Mouse (Mus musculus): ENCODE results near the gene Pon1. TPM values are rescaled to one million over a fixed set of nuclear protein-coding genes. Genes with fewer than 3 reads are reported as not detected.

Gene Pon1
- polyA plus RNA-seq, 1 experiment from 2014 or later: not detected

DNA sequence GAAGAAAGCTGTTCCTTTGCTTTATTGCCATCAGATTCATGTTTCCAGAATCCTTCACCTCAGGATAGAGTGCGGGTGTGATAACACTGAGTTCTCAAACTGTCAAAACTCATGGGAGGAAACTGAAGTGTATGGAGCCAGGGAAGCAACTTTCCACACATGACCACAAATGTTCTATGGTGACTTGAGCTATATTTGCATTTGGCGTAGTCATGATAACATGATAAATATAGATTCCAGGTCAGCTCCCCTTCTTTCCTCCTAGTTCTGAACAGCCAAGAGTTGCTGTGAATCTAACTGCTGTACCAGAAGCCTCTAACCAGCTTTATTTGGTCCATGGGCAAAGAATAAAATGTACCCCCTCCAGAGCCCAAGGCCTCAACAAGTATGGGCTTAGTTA lies 41.6 kb downstream of the Pon1 start:
- 90% methylated on average over 2 of the region's 2 CpGs for WGBS
- Histone ChIP-seq H3K9ac (no peak overlapping the region), H3K36me3 (ENCODE audit: poor library complexity, severe bottlenecking) (peaks cover 7% of the 10 kb centered on the region; the same call in 1 of the 2 replicates), H3K4me1 (peaks cover 10% of the 10 kb centered on the region; the same call in 1 of the 2 replicates), H3K27ac (no peak overlapping the region), H3K4me3 (no peak overlapping the region), H3K4me2 (no peak overlapping the region), H3K27me3 (no peaks in the 10 kb centered on the region), H3K9me3 (replicated peaks) (no peaks in the 10 kb centered on the region)
- no peak for ATAC-seq

DNA sequence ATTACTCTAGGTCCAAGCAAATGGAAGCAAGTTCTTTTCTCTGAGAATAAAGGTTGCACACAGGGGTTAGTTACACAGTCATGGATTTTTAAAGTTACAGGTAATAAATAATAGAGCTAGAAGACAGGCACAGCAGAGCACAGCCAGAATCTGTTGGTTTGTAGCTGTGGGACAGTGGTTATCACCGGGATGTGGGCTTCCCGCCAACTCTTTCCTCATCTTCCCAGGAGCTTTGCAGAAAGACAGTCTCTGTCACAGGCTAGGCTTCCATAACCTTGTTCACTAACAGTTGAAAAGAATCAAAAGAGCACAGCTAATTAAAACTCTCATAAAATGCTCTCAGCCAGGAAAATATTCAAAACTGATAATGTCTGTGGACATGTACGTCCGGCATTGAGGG lies 42.6 kb downstream of the Pon1 start:
- Histone ChIP-seq H3K9me3 (replicated peaks) (no peaks in the 10 kb centered on the region), H3K4me2 (no peak overlapping the region), H3K4me3 (no peak overlapping the region), H3K4me1 (peaks cover 10% of the 10 kb centered on the region; the same call in 1 of the 2 replicates), H3K27me3 (no peaks in the 10 kb centered on the region), H3K27ac (no peak overlapping the region), H3K9ac (no peak overlapping the region), H3K36me3 (ENCODE audit: poor library complexity, severe bottlenecking) (peaks cover 7% of the 10 kb centered on the region; the same call in 1 of the 2 replicates)
- WGBS: 52% methylated on average over 4 of the region's 4 CpGs
- 0 out of 2 replicates have a peak, but pooled peaks have one; percentile 20 for ATAC-seq

DNA sequence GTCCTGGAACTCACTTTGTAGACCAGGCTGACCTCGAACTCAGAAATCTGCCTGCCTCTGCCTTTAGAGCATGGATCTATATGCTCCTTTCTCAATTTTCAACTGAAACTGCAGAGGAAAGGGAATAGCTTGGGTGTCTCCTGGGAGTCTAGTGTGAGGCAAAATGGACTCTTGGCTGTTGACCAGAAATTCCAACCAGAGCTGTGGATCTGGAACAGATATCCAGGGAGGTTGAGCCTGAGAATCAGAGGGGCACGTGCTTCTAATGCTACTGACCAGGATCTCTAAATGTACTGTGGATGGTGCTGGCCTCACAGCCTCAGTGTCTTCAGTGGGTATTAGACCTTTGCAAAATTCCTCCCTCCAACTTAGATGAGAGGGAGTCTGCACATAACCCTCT lies 43.8 kb downstream of the Pon1 start:
- 91% methylated on average over 2 of the region's 2 CpGs for WGBS
- H3K36me3 ChIP-seq (ENCODE audit: poor library complexity, severe bottlenecking): peaks cover 5% of the 10 kb centered on the region; the same call in 1 of the 2 replicates

DNA sequence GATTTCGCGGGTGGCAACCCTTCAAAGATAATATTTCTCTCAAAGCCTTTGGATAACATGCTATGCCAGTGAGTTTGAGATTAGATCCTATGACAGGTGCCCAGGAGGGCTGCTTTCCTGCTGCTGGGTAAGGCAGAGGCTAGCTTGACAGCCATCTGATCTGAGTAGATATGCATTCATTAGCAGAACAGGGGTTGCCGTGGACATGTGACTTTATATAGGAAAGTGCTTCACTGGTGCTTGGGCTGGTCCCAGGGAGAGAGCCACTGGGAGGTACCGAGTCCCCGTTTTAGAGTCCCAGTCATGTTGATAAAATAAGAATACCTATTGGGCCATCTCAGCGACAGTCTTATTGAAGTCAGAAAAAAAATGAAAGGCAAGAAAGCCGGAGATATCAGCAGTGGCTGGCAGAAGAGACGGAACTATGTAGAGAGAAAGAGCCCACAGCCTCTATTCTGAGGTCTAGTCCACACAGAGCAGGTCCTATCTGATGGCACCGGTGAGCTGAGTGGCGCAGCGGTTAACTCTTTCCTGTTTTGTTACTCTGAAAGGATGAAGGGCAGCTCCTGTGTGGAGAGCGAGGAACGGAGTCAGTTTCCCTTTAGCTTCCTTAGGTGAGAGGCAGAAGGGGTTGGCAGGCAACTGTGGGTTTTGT lies 46.1 kb downstream of the Pon1 start:
- no peaks in the 10 kb centered on the region for H3K27me3 ChIP-seq
- no peak for ATAC-seq
- WGBS: 85% methylated on average over 13 of the region's 13 CpGs

More for the DNA sequence above, 43.8 kb downstream of the Pon1 start:
- Histone ChIP-seq H3K4me2 (no peak overlapping the region), H3K27ac (no peak overlapping the region), H3K4me1 (peaks cover 10% of the 10 kb centered on the region; the same call in 1 of the 2 replicates), H3K9me3 (replicated peaks) (no peaks in the 10 kb centered on the region), H3K27me3 (no peaks in the 10 kb centered on the region), H3K9ac (no peak overlapping the region), H3K4me3 (no peak overlapping the region)
- ATAC-seq: no peak

DNA sequence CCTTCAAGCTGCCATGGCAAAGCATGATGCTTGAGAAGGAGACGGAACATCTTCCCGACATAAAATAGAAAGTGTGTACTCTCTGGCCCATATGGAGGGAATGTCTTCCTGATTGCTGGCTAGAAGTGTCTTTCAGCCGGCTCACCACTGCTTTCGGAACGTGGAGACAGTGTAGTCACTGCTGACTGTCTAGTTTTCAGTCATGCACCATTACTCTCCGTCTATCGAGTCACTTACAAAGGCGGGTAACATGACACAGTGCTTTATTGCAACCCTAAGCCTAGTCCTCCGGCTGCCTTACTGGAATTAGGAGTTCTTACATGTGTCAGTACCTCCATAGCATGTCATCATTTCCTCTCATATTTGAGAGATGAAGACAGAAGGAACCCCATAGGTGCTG lies 54.1 kb downstream of the Pon1 start:
- no peak for ATAC-seq
- Histone ChIP-seq H3K9me3 (replicated peaks) (no peaks in the 10 kb centered on the region), H3K27ac (no peak overlapping the region), H3K9ac (no peak overlapping the region), H3K4me3 (no peak overlapping the region), H3K4me2 (no peak overlapping the region), H3K4me1 (no peaks in the 10 kb centered on the region), H3K27me3 (no peaks in the 10 kb centered on the region), H3K36me3 (ENCODE audit: poor library complexity, severe bottlenecking) (peaks cover 23% of the 10 kb centered on the region)
- 84% methylated on average over 9 of the region's 9 CpGs for WGBS

More for the DNA sequence above, 46.1 kb downstream of the Pon1 start:
- Histone ChIP-seq H3K9ac (no peak overlapping the region), H3K4me2 (no peak overlapping the region), H3K9me3 (replicated peaks) (no peaks in the 10 kb centered on the region), H3K27ac (no peak overlapping the region), H3K36me3 (ENCODE audit: poor library complexity, severe bottlenecking) (no peaks in the 10 kb centered on the region), H3K4me3 (no peak overlapping the region), H3K4me1 (peaks cover 10% of the 10 kb centered on the region; the same call in 1 of the 2 replicates)

DNA sequence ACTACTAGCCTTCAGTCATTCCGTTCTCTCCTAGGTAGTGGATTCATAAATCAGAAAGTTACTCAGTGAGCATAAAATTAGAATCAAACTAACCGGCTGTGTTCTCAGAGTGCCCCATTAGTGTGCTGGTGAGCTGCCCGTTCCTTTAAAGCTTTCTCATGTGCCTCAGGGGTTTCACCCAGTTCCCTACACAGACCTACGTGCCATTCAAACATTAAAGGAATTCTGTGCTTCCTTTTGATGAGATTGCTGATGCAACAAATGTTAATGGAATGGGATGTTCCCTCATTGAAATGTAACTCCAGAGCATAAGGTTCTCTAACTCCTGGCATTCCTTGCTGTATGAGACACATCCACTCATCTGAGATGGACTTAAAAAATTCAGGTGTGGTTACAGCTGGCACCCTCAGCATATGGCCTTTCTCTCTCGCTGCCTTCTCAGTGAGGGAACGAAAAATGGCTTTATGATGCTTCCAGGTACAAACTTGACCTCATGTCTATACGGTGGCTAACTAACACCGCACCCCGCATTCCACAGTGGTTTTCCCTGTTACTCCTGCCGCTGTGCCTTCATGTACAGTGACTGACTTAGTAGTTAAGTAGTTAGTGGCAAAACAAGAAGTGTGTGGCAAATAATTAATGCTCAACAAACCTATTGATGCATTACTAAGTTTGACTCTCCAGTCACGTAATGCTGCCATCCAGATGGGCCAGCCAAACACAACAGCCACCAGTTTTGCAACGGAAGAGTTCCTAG lies 54.7 kb downstream of the Pon1 start:
- Histone ChIP-seq H3K27ac (no peak overlapping the region), H3K36me3 (ENCODE audit: poor library complexity, severe bottlenecking) (peaks cover 28% of the 10 kb centered on the region), H3K9ac (no peak overlapping the region), H3K4me3 (no peak overlapping the region), H3K9me3 (replicated peaks) (no peaks in the 10 kb centered on the region), H3K4me1 (no peaks in the 10 kb centered on the region), H3K27me3 (no peaks in the 10 kb centered on the region), H3K4me2 (no peak overlapping the region)
- 85% methylated on average over 12 of the region's 12 CpGs for WGBS
- no peak for ATAC-seq

DNA sequence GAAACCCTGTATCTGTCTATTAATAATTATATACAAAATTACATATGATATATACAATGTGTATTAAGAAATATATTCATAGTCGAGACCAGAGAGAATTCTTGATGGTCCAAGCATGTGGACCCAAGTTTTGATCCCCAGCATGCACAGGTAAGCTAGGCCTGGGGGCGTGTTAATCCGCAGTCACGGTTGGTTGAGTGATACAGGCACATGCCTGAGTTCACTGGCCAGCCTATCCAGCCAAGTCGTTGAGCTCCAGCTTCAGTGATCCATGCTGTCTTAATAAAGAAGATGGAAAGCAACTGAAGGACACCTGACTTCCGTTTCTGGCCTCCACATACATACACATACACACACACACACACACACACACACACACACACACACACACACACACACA lies 57.7 kb downstream of the Pon1 start:
- 85% methylated on average over 6 of the region's 6 CpGs for WGBS
- H3K9me3 ChIP-seq (replicated peaks): no peaks in the 10 kb centered on the region
- H3K36me3 ChIP-seq (ENCODE audit: poor library complexity, severe bottlenecking): peaks cover 32% of the 10 kb centered on the region
- H3K4me3 ChIP-seq: no peak overlapping the region
- H3K4me2 ChIP-seq: no peak overlapping the region
- ATAC-seq: no peak
- H3K27ac ChIP-seq: no peak overlapping the region
- H3K9ac ChIP-seq: no peak overlapping the region
- no peaks in the 10 kb centered on the region for H3K4me1 ChIP-seq
- H3K27me3 ChIP-seq: no peaks in the 10 kb centered on the region

DNA sequence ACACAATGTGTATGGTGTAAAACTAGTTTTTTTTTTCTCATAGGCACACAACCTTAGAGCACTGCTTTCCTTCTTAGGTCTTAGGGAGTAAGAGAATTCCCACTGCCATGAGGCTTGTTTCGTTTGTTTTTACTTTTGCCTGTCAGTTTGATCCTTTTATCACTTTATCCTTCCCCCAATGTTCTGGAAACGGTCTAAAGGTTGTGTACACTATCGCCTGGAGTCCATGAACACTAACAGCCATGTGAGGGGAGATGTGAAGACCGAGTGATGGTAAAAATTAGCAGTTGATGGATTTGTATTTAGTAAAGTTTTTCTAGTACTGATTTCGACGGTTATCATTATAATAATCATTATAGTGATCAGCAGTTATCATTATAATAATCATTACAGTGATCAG lies 58.8 kb downstream of the Pon1 start:
- Histone ChIP-seq H3K4me1 (no peaks in the 10 kb centered on the region), H3K36me3 (ENCODE audit: poor library complexity, severe bottlenecking) (peaks cover 32% of the 10 kb centered on the region), H3K4me3 (no peak overlapping the region), H3K27me3 (no peaks in the 10 kb centered on the region), H3K9me3 (replicated peaks) (no peaks in the 10 kb centered on the region), H3K9ac (no peak overlapping the region), H3K27ac (no peak overlapping the region), H3K4me2 (no peak overlapping the region)
- 92% methylated on average over 6 of the region's 6 CpGs for WGBS
- no peak for ATAC-seq

DNA sequence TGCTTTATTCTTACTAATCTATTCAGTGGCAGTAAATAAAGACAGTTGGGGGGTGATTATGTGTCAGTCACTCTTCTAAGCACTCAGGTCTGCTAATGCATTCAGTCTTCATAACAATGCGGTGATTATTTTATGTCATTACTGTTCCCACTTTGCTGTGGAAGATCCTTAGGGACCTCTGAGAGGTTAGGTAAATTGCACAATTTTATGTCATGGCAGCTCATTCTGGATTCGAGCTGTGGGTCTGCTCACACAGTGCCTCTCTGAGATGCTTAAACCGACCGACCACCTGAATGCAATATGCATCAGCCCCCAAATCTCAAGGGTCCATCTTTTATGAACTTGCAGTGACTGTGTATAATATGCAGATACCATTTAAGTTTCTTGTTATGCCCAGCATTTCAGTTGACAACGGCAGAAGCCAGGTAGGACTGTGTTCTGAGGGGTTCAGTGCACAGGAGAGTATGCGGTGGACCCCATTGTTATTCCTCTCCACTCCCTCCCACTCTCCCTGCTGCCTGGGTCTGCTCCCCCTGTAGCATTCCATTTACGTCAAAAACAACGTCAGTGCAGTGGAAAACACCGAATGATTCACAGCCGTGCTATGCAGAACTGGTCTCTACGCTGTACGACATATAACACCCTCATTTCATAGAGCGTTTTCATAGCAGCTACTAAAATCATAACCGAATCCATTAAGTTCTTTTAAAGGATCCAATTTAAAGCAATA lies 64.2 kb downstream of the Pon1 start:
- WGBS: 70% methylated on average over 14 of the region's 14 CpGs
- no peak overlapping the region for H3K4me2 ChIP-seq
- no peaks in the 10 kb centered on the region for H3K9me3 ChIP-seq (replicated peaks)
- peak overlapping the region; percentile 32; the same call in 1 of the 2 replicates for H3K27ac ChIP-seq
- no peaks in the 10 kb centered on the region for H3K27me3 ChIP-seq
- H3K9ac ChIP-seq: no peak overlapping the region
- peaks cover 8% of the 10 kb centered on the region for H3K36me3 ChIP-seq (ENCODE audit: poor library complexity, severe bottlenecking)
- no peak overlapping the region for H3K4me3 ChIP-seq
- H3K4me1 ChIP-seq: no peaks in the 10 kb centered on the region
- ATAC-seq: peak; percentile 58

DNA sequence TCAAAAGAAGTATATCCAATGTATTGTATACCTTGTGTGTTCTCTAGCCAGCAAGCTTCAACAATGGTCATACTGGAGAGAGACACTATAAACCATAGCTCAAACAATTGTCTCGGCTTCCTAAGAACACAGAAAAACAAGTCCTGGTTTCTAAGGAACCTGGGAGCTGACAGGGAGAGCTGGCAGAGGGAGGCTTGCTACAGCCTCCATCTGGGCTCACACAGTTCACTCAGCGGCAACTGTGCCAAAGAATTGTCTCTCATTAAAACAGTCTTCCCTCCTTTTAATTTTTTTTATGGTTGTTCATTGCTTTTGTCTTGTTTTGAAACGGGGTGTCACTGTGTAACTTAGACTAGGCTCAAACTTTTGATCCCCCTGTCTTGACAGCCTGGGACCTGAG lies 73.5 kb downstream of the Pon1 start:
- WGBS: 38% methylated on average over 3 of the region's 3 CpGs
- peak; percentile 72 for ATAC-seq
- no peak overlapping the region for H3K9ac ChIP-seq
- no peak overlapping the region for H3K4me2 ChIP-seq
- no peak overlapping the region for H3K4me3 ChIP-seq
- H3K9me3 ChIP-seq (replicated peaks): no peaks in the 10 kb centered on the region
- H3K27ac ChIP-seq: peak overlapping the region; percentile 57
- peaks cover 18% of the 10 kb centered on the region for H3K36me3 ChIP-seq (ENCODE audit: poor library complexity, severe bottlenecking)
- H3K4me1 ChIP-seq: peaks cover 3% of the 10 kb centered on the region; the same call in 1 of the 2 replicates
- H3K27me3 ChIP-seq: no peaks in the 10 kb centered on the region

DNA sequence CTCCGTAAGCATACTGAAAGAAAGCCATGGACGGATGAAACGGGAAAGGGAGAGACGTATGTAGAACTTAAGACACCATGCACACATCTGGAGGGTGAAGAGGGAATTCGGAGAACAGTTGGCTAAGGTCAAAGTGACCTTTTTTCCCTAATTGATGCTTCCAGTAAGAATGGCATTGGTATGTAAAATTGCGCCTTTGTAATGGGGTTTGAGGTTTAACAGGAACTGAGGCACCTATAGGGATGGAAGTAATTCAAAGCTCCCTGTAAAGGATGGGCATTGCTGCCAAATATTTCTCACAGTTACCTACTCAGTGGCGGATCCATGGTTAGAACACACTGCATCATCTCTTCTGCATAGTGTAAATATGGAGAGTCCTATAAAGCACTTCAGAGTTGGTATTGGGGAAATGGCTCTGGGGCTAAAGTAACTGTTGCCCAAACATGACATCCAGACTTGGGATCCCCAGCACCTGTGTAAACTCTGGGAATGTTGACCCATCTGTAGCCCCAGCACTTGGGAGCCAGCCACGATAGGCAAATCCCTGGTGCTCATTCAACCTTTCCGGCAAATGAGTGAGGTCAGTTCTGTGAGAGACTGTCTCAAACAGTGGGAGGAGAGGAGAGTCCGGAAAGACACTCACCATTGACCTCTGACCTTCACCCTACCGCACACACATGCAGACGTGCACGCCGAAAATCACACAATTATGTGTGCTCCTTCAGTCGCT lies 74.4 kb downstream of the Pon1 start:
- H3K4me2 ChIP-seq: no peak overlapping the region
- H3K4me1 ChIP-seq: peaks cover 3% of the 10 kb centered on the region; the same call in 1 of the 2 replicates
- no peaks in the 10 kb centered on the region for H3K9me3 ChIP-seq (replicated peaks)
- H3K9ac ChIP-seq: no peak overlapping the region
- H3K4me3 ChIP-seq: no peak overlapping the region
- H3K27me3 ChIP-seq: no peaks in the 10 kb centered on the region
- no peak overlapping the region for H3K27ac ChIP-seq
- ATAC-seq: no peak
- WGBS: 90% methylated on average over 15 of the region's 15 CpGs
- H3K36me3 ChIP-seq (ENCODE audit: poor library complexity, severe bottlenecking): peaks cover 22% of the 10 kb centered on the region
